Mouse (Mus musculus) liver, embryonic 12.5 days (tissue): ENCODE measurements around the gene Atp5f1. TPM values are rescaled to one million over a fixed set of nuclear protein-coding genes. Genes with fewer than 3 reads are reported as not detected.
"Not testable (repeated sequence)": the region's sequence is repeated elsewhere in the genome, so short reads cannot be mapped to it uniquely, and the experiment has no call there.

ENCODE experiments used
- ATAC-seq: fragments of 200-750 bp; cut with Nextera tagmentation; 2 replicates; pipeline ENCODE4 v1.8.0; 2017; ENCODE audit warnings: moderate number of reproducible peaks, mild to moderate bottlenecking, moderate library complexity
- H3K27ac ChIP-seq: fragments of 300-500 bp; sonication (generic); 2 replicates; pipeline ENCODE4 v1.5.1; 2016; ENCODE audit warnings: mild to moderate bottlenecking
- H3K27me3 ChIP-seq: fragments of 300-500 bp; sonication (generic); replicated peaks from 2 replicates; pipeline ENCODE4 v1.6.1; 2016; ENCODE audit warnings: mild to moderate bottlenecking, moderate library complexity
- H3K36me3 ChIP-seq: fragments of 300-500 bp; sonication (generic); 2 replicates; pipeline ENCODE4 v1.6.1; 2016; ENCODE audit warnings: mild to moderate bottlenecking, moderate library complexity
- H3K4me1 ChIP-seq: fragments of 300-500 bp; sonication (generic); 2 replicates; pipeline ENCODE4 v1.6.1; 2016
- H3K4me2 ChIP-seq: fragments of 300-500 bp; sonication (generic); 2 replicates; pipeline ENCODE4 v1.6.1; 2016; ENCODE audit warnings: mild to moderate bottlenecking, moderate library complexity
- H3K4me3 ChIP-seq: fragments of 300-500 bp; sonication (generic); 2 replicates; pipeline ENCODE4 v1.5.1; 2016; ENCODE audit warnings: mild to moderate bottlenecking, moderate library complexity
- H3K9ac ChIP-seq: fragments of 300-500 bp; sonication (generic); 2 replicates; pipeline ENCODE4 v1.6.1; 2016; ENCODE audit warnings: mild to moderate bottlenecking, moderate library complexity
- H3K9me3 ChIP-seq: fragments of 300-500 bp; sonication (generic); replicated peaks from 2 replicates; pipeline ENCODE4 v1.6.1; 2016; ENCODE audit warnings: mild to moderate bottlenecking, moderate library complexity
- WGBS: fragments of 180-500 bp; shearing (Covaris S2); methylation state at CpG from one replicate; pipeline ENCODE4 v1.1.7; 2016; ENCODE audit not compliant: insufficient replicate concordance; 5-methylcytosine and 5-hydroxymethylcytosine counted together
- polyA plus RNA-seq: library from polyadenylated mRNA; unstranded; fragments of >200 nt; fragmentation: Nextera tagmentation; extraction: Ambion mirVana; gene quantifications from 2 replicates; pipeline ENCODE4 v1.2.1, GENCODE M21; 2016

Gene Atp5f1
- polyA plus RNA-seq, 1 experiment from 2014 or later, result 368 TPM

GRCm38 (mm10) chr3:105928195-105928569 is 31.7 kb downstream of the Atp5f1 start:
- Histone ChIP-seq H3K4me3 (no peak overlapping the region), H3K27ac (no peak overlapping the region), H3K9me3 (no peaks in the 10 kb centered on the region), H3K4me2 (no peak overlapping the region), H3K27me3 (no peaks in the 10 kb centered on the region), H3K36me3 (no peaks in the 10 kb centered on the region), H3K9ac (no peak overlapping the region), H3K4me1 (peaks cover 62% of the 10 kb centered on the region)
- no peak for ATAC-seq
- WGBS, result 65% methylated on average over 3 of the region's 3 CpGs

- Histone ChIP-seq H3K9me3 (no peaks in the 10 kb centered on the region), H3K27me3 (no peaks in the 10 kb centered on the region), H3K4me3 (no peak overlapping the region), H3K9ac (no peak overlapping the region), H3K36me3 (no peaks in the 10 kb centered on the region), H3K4me2 (no peak overlapping the region), H3K27ac (no peak overlapping the region), H3K4me1 (peaks cover 59% of the 10 kb centered on the region)
- WGBS, result 72% methylated on average over 7 of the region's 7 CpGs
- no peak for ATAC-seq
Observed at GRCm38 (mm10) chr3:105927561-105928194, 32.2 kb downstream of the Atp5f1 start.

GRCm38 (mm10) chr3:105924616-105925015 is 35.3 kb downstream of the Atp5f1 start:
- Histone ChIP-seq H3K4me1 (peaks cover 57% of the 10 kb centered on the region), H3K9me3 (no peaks in the 10 kb centered on the region), H3K4me2 (no peak overlapping the region), H3K36me3 (no peaks in the 10 kb centered on the region), H3K9ac (no peak overlapping the region), H3K4me3 (no peak overlapping the region), H3K27ac (no peak overlapping the region), H3K27me3 (no peaks in the 10 kb centered on the region)
- ATAC-seq, result peak; percentile 54
- 46% methylated on average over 9 of the region's 9 CpGs for WGBS

GRCm38 (mm10) chr3:105921959-105922358 is 37.9 kb downstream of the Atp5f1 start:
- Histone ChIP-seq H3K27me3 (no peaks in the 10 kb centered on the region), H3K9ac (no peak overlapping the region), H3K4me1 (peaks cover 61% of the 10 kb centered on the region), H3K4me3 (no peak overlapping the region), H3K36me3 (no peaks in the 10 kb centered on the region), H3K27ac (no peak overlapping the region), H3K4me2 (no peak overlapping the region), H3K9me3 (no peaks in the 10 kb centered on the region)
- no peak for ATAC-seq
- WGBS, result 61% methylated on average over 2 of the region's 2 CpGs

- ATAC-seq, H3K27ac ChIP-seq: not testable (repeated sequence)
- H3K4me1 ChIP-seq, result peaks cover 62% of the 10 kb centered on the region
Observed at GRCm38 (mm10) chr3:105920743-105921142, 39.2 kb downstream of the Atp5f1 start.

GRCm38 (mm10) chr3:105918355-105918745 is 41.5 kb downstream of the Atp5f1 start:
- 39% methylated on average over 3 of the region's 3 CpGs for WGBS
- H3K36me3 ChIP-seq, result no peaks in the 10 kb centered on the region
- H3K4me2 ChIP-seq, result no peak overlapping the region
- H3K9me3 ChIP-seq, result no peaks in the 10 kb centered on the region
- ATAC-seq, result no peak
- H3K27ac ChIP-seq, result no peak overlapping the region
- H3K27me3 ChIP-seq, result no peaks in the 10 kb centered on the region
- H3K4me1 ChIP-seq, result peaks cover 68% of the 10 kb centered on the region
- no peak overlapping the region for H3K4me3 ChIP-seq
- H3K9ac ChIP-seq, result no peak overlapping the region

More at GRCm38 (mm10) chr3:105920743-105921142, 39.2 kb downstream of the Atp5f1 start:
- not testable (repeated sequence) for H3K36me3 ChIP-seq, H3K9ac ChIP-seq, H3K4me3 ChIP-seq, H3K4me2 ChIP-seq, H3K27me3 ChIP-seq, H3K9me3 ChIP-seq

GRCm38 (mm10) chr3:105917656-105918354 is 42.1 kb downstream of the Atp5f1 start:
- no peak overlapping the region for H3K27ac ChIP-seq
- no peak for ATAC-seq
- WGBS, result 29% methylated on average over 10 of the region's 10 CpGs
- no peaks in the 10 kb centered on the region for H3K27me3 ChIP-seq
- H3K9me3 ChIP-seq, result no peaks in the 10 kb centered on the region
- no peak overlapping the region for H3K9ac ChIP-seq
- peaks cover 71% of the 10 kb centered on the region for H3K4me1 ChIP-seq
- no peak overlapping the region for H3K4me3 ChIP-seq
- H3K36me3 ChIP-seq, result no peaks in the 10 kb centered on the region
- no peak overlapping the region for H3K4me2 ChIP-seq

- not testable (repeated sequence) for H3K4me3 ChIP-seq, H3K4me2 ChIP-seq, H3K9me3 ChIP-seq, H3K27ac ChIP-seq, ATAC-seq, H3K36me3 ChIP-seq, H3K9ac ChIP-seq, H3K27me3 ChIP-seq
- H3K4me1 ChIP-seq, result peaks cover 80% of the 10 kb centered on the region
Observed at GRCm38 (mm10) chr3:105916455-105916854, 43.4 kb downstream of the Atp5f1 start.

- H3K9ac ChIP-seq, result no peak overlapping the region
- no peaks in the 10 kb centered on the region for H3K9me3 ChIP-seq
- no peak for ATAC-seq
- H3K27me3 ChIP-seq, result peaks cover 5% of the 10 kb centered on the region; the same call in 1 of the 2 replicates
- no peak overlapping the region for H3K4me3 ChIP-seq
- no peak overlapping the region for H3K4me2 ChIP-seq
- no peaks in the 10 kb centered on the region for H3K36me3 ChIP-seq
- H3K4me1 ChIP-seq, result peaks cover 73% of the 10 kb centered on the region
- WGBS, result 23% methylated on average over 1 of the region's 1 CpGs
- no peak overlapping the region; the same call in 1 of the 2 replicates for H3K27ac ChIP-seq
Observed at GRCm38 (mm10) chr3:105915281-105915680, 44.6 kb downstream of the Atp5f1 start.

- H3K27ac ChIP-seq, result peak overlapping the region; percentile 38
- H3K27me3 ChIP-seq, result peaks cover 5% of the 10 kb centered on the region; the same call in 1 of the 2 replicates
- H3K4me2 ChIP-seq, result peak overlapping the region; percentile 56
- no peaks in the 10 kb centered on the region for H3K9me3 ChIP-seq
- 9% methylated on average over 10 of the region's 10 CpGs for WGBS
- H3K36me3 ChIP-seq, result no peaks in the 10 kb centered on the region
- H3K9ac ChIP-seq, result peak overlapping the region; percentile 23; the same call in 1 of the 2 replicates
- peak overlapping the region; percentile 7; the same call in 1 of the 2 replicates for H3K4me3 ChIP-seq
- H3K4me1 ChIP-seq, result peaks cover 61% of the 10 kb centered on the region
- ATAC-seq, result peak; percentile 77
Observed at GRCm38 (mm10) chr3:105913839-105914681, 45.8 kb downstream of the Atp5f1 start.

- Histone ChIP-seq H3K4me3 (no peak overlapping the region), H3K9ac (no peak overlapping the region), H3K4me1 (peaks cover 49% of the 10 kb centered on the region), H3K4me2 (no peak overlapping the region), H3K9me3 (no peaks in the 10 kb centered on the region), H3K27me3 (peaks cover 5% of the 10 kb centered on the region; the same call in 1 of the 2 replicates), H3K36me3 (no peaks in the 10 kb centered on the region), H3K27ac (no peak overlapping the region)
- ATAC-seq, result no peak
- 39% methylated on average over 9 of the region's 9 CpGs for WGBS
Observed at GRCm38 (mm10) chr3:105912097-105912880, 47.6 kb downstream of the Atp5f1 start.
